In genomic region chr11:23893556-23893955, GRCm38 (mm10) we compare ENCODE assay signal across 14 mouse cellular contexts. TPM values are rescaled to one million over a fixed set of nuclear protein-coding genes. Genes with fewer than 3 reads are reported as not detected.
DNase-seq lines count a peak whose midpoint lies in the region; ATAC-seq lines count a peak whose summit lies in the region.
"Had no signal": no experiment of that assay in that cellular context is flagged by ENCODE, and none has a peak within 500 bp of the region (broad histone marks: within the 10 kb centered on the region; RNA-seq: fewer than 3 reads in every experiment).

No protein-coding gene starts in this region.

- peaks cover 36% of the 10 kb centered on the region for H3K36me3 ChIP-seq in forebrain, embryonic 10.5 days (replicated peaks)
- H3K36me3 ChIP-seq in forebrain, embryonic 11.5 days (ENCODE audit: control insufficient read depth, insufficient read depth, low read length) = no peaks in the 10 kb centered on the region
- H3K36me3 ChIP-seq in midbrain, embryonic 10.5 days = peaks cover 39% of the 10 kb centered on the region
- no peaks in the 10 kb centered on the region for H3K36me3 ChIP-seq in midbrain, embryonic 11.5 days (ENCODE audit: control insufficient read depth, insufficient read depth, low read length)
- peaks cover 39% of the 10 kb centered on the region for H3K36me3 ChIP-seq in limb, embryonic 10.5 days

- no peak overlapping the region for H3K4me2 ChIP-seq in forebrain, embryonic 11.5 days (ENCODE audit: low read depth, low read length, severe bottlenecking)
- no peak overlapping the region for H3K4me2 ChIP-seq in midbrain, embryonic 11.5 days

- H3K27me3 ChIP-seq in forebrain, embryonic 10.5 days (ENCODE audit: poor library complexity, severe bottlenecking) = peaks cover 7% of the 10 kb centered on the region
- no peaks in the 10 kb centered on the region for H3K27me3 ChIP-seq in forebrain, embryonic 11.5 days (ENCODE audit: control insufficient read depth, insufficient read depth, low read length)
- H3K27me3 ChIP-seq in midbrain, embryonic 10.5 days (ENCODE audit: low read depth, poor library complexity, severe bottlenecking) = no peaks in the 10 kb centered on the region; the same call in 1 of the 2 replicates
- no peaks in the 10 kb centered on the region for H3K27me3 ChIP-seq in midbrain, embryonic 11.5 days (ENCODE audit: control insufficient read depth, insufficient read depth, low read length)
- H3K27me3 ChIP-seq in limb, embryonic 10.5 days (ENCODE audit: low read depth, poor library complexity, severe bottlenecking) = no peaks in the 10 kb centered on the region
- H3K27me3 ChIP-seq: megakaryocyte, embryonic 14.5 days had no signal

- H3K9ac ChIP-seq in forebrain, embryonic 11.5 days (ENCODE audit: low read length) = no peak overlapping the region
- H3K9ac ChIP-seq in midbrain, embryonic 11.5 days (ENCODE audit: low read length) = no peak overlapping the region

- no peak overlapping the region for H3K27ac ChIP-seq in forebrain, embryonic 10.5 days
- H3K27ac ChIP-seq in forebrain, embryonic 11.5 days (ENCODE audit: low read depth, low read length) = no peak overlapping the region
- no peak overlapping the region for H3K27ac ChIP-seq in midbrain, embryonic 10.5 days (replicated peaks)
- H3K27ac ChIP-seq in midbrain, embryonic 11.5 days (ENCODE audit: low read depth, low read length) = no peak overlapping the region
- no peak overlapping the region for H3K27ac ChIP-seq in limb, embryonic 10.5 days
- H3K27ac ChIP-seq: liver, embryonic 15.5 days had no signal

- peak overlapping the region; percentile 99 for H3K4me3 ChIP-seq in forebrain, embryonic 10.5 days
- H3K4me3 ChIP-seq in forebrain, embryonic 11.5 days (ENCODE audit: low read depth, low read length) = no peak overlapping the region
- peak overlapping the region; percentile 99 for H3K4me3 ChIP-seq in midbrain, embryonic 10.5 days
- H3K4me3 ChIP-seq in midbrain, embryonic 11.5 days (ENCODE audit: low read depth, low read length) = no peak overlapping the region
- H3K4me3 ChIP-seq in limb, embryonic 10.5 days = peak overlapping the region; percentile 99

- H3K9me3 ChIP-seq in forebrain, embryonic 10.5 days = no peaks in the 10 kb centered on the region
- no peaks in the 10 kb centered on the region for H3K9me3 ChIP-seq in forebrain, embryonic 11.5 days (ENCODE audit: control insufficient read depth, low read length)
- no peaks in the 10 kb centered on the region for H3K9me3 ChIP-seq in midbrain, embryonic 10.5 days (replicated peaks)
- no peaks in the 10 kb centered on the region for H3K9me3 ChIP-seq in midbrain, embryonic 11.5 days (ENCODE audit: control insufficient read depth, low read length)
- H3K9me3 ChIP-seq in limb, embryonic 10.5 days (replicated peaks) = no peaks in the 10 kb centered on the region
- H3K9me3 ChIP-seq: G1E; liver, embryonic 15.5 days; megakaryocyte, embryonic 14.5 days had no signal

- no peak for DNase-seq in forebrain, embryonic 10.5 days (ENCODE audit: extremely low spot score, low spot score)
- no peak for DNase-seq in forebrain, embryonic 11.5 days (ENCODE audit: low spot score)
- no peak for DNase-seq in midbrain, embryonic 10.5 days (ENCODE audit: low spot score)
- no peak for DNase-seq in midbrain, embryonic 11.5 days (ENCODE audit: low spot score, missing footprints)
- no peak for DNase-seq in limb, embryonic 10.5 days (ENCODE audit: low spot score)
- DNase-seq in adrenal gland, adult 2 months = no peak
- DNase-seq in left cerebral cortex, adult 8-10 months (ENCODE audit: low spot score in 2 of 2) = no peak
- no peak for DNase-seq in layer of hippocampus, postnatal 36 days
- DNase-seq: cerebellum, adult 18-20 months; gastrocnemius, postnatal 14 days; kidney, adult 11 months had no signal

- ATAC-seq in forebrain, embryonic 11.5 days (replicated peaks; ENCODE audit: low FRiP score) = no peak
- no peak for ATAC-seq in midbrain, embryonic 11.5 days (ENCODE audit: low FRiP score)

- peaks cover 15% of the 10 kb centered on the region for H3K4me1 ChIP-seq in forebrain, embryonic 10.5 days
- H3K4me1 ChIP-seq in forebrain, embryonic 11.5 days (replicated peaks; ENCODE audit: control insufficient read depth, insufficient read depth, low read length) = no peaks in the 10 kb centered on the region
- peaks cover 11% of the 10 kb centered on the region; the same call in 1 of the 2 replicates for H3K4me1 ChIP-seq in midbrain, embryonic 10.5 days
- H3K4me1 ChIP-seq in midbrain, embryonic 11.5 days (ENCODE audit: control insufficient read depth, insufficient read depth, low read length) = peaks cover 3% of the 10 kb centered on the region; the same call in 1 of the 2 replicates
- H3K4me1 ChIP-seq in limb, embryonic 10.5 days = peaks cover 8% of the 10 kb centered on the region; the same call in 1 of the 2 replicates

RNA-seq across cellular contexts. Expression of gene Papolg, which starts 1.5 kb away (rescaled TPM):
- 19.1 and 21.7 TPM in 2 replicates for polyA plus RNA-seq in forebrain, embryonic 10.5 days (2016; fragmentation: Nextera tagmentation; extraction: Ambion mirVana)
- polyA plus RNA-seq in forebrain, embryonic 11.5 days (2014; fragmentation: Nextera tagmentation; extraction: Ambion mirVana) = 25.1 and 25.6 TPM in 2 replicates
- 20.7 and 22.9 TPM in 2 replicates for polyA plus RNA-seq in midbrain, embryonic 10.5 days (2016; fragmentation: Nextera tagmentation; extraction: Ambion mirVana)
- 28.8 and 32.3 TPM in 2 replicates for polyA plus RNA-seq in midbrain, embryonic 11.5 days (2014; fragmentation: Nextera tagmentation; extraction: Ambion mirVana)
- 16.4 and 19.7 TPM in 2 replicates for polyA plus RNA-seq in limb, embryonic 10.5 days (2016; fragmentation: Nextera tagmentation; extraction: Ambion mirVana)
- 10 to 100 TPM; 10.6 to 14.0 TPM for total RNA-seq in adrenal gland, adult 2 months (2021)
- polyA plus RNA-seq in adrenal gland, adult 2 months (2012; rRNA removed) = 1.2 and 1.3 TPM in 2 replicates
- total RNA-seq in left cerebral cortex, adult 8-10 months (2022) = 10 to 100 TPM; 20.7 to 22.1 (median 21.6) TPM
- 10 to 100 TPM; 19.1 to 22.3 TPM for total RNA-seq in layer of hippocampus, postnatal 36 days (2021)

Comparison
In these comparisons a context has a peak if more than half of its experiments do, and no peak if none do; other contexts are left out.
1. H3K4me3 ChIP-seq: peak in forebrain, embryonic 10.5 days (single experiment), midbrain, embryonic 10.5 days (single experiment) and limb, embryonic 10.5 days (single experiment); none in forebrain, embryonic 11.5 days (single experiment) and midbrain, embryonic 11.5 days (single experiment).